Mouse (Mus musculus): ENCODE data around the gene Iqcf3. TPM values are rescaled to one million over a fixed set of nuclear protein-coding genes. Genes with fewer than 3 reads are reported as not detected.

The Iqcf3 gene
- total RNA-seq, 1 experiment from 2014 or later = not detected

DNA sequence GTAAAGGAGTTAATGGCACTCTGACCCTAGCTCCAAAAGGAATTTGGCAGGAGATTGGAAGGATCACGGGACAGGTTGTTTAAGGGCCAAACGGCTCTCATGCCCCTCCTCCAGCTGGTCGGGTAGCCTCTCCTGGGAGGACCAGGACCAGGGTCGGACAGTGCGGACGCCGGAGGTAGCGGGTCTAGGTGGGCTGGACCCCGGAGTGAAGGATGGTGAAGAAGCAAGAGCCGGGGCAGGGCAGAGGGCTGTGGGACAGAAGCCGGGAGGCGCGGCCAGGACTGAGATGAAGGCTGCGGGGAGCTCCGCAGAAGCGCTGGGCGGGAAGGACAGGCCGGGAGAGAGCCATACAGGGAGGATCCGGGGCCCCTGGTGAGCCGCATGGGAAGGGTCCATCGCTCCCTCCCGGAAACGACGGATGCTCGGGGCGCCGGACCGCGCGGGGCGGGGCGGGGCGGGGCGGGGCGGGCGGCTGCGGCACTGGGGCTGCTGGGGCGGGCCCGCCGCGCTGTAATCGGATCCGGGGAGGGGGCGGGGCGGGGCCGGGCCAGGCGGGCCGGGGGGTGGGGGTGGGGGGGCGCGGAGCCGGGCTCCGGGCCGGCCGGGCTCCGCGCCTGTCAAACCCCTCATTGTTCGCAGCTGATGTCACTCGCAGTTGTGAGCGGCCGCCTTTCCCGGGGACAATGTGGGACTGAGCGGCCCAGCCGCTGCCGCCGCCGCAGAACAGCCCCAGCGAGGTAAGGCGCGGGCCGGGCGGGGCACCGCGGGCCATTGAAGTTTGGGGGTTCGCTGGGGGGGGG is 108.0 kb downstream of the Iqcf3 start, which contains the start of gene Pcbp4:
Pcbp4 (plus strand) TSS at position 21 of the 800 bp plus-strand sequence.
- peak; percentile 66 for DNase-seq

Other genes starting within 250 kb of the Iqcf3 start
- gene Dusp7, start 193.0 kb downstream of the Iqcf3 start, total RNA-seq (2021) = 16.7 and 20.6 TPM in 2 replicates
- gene Rpl29, start 132.2 kb downstream of the Iqcf3 start, total RNA-seq (2021) = 413 and 509 TPM in 2 replicates
- 17.0 and 20.6 TPM in 2 replicates for gene Acy1, start 123.3 kb downstream of the Iqcf3 start, total RNA-seq (2021)
- 38.0 and 53.8 TPM in 2 replicates for gene Abhd14b, start 114.2 kb downstream of the Iqcf3 start, total RNA-seq (2021)
- 21.7 and 23.1 TPM in 2 replicates for gene Abhd14a, start 114.0 kb downstream of the Iqcf3 start, total RNA-seq (2021)
- 26.8 and 29.9 TPM in 2 replicates for gene Pcbp4, start 108.3 kb downstream of the Iqcf3 start, total RNA-seq (2021)
- gene Gpr62, start 95.7 kb downstream of the Iqcf3 start, total RNA-seq (2021) = 0.21 TPM in 1 of 2 replicates, not detected in the other
- gene Rrp9, start 85.7 kb downstream of the Iqcf3 start, total RNA-seq (2021) = 35.9 and 41.5 TPM in 2 replicates
- gene Parp3, start 84.7 kb downstream of the Iqcf3 start, total RNA-seq (2021) = 37.4 and 38.7 TPM in 2 replicates
- gene Iqcf1, start 61.7 kb downstream of the Iqcf3 start, total RNA-seq (2021) = not detected in 2 replicates
- not detected in 2 replicates for gene Iqcf5, start 47.1 kb downstream of the Iqcf3 start, total RNA-seq (2021)
- not detected in 2 replicates for gene Iqcf4, start 9.4 kb upstream of the Iqcf3 start, total RNA-seq (2021)
- not detected in 2 replicates for gene Iqcf6, start 65.0 kb upstream of the Iqcf3 start, total RNA-seq (2021)
- not detected in 2 replicates for gene Grm2, start 94.5 kb upstream of the Iqcf3 start, total RNA-seq (2021)
- 117 and 130 TPM in 2 replicates for gene Tex264, start 124.3 kb upstream of the Iqcf3 start, total RNA-seq (2021)
- 21.7 and 26.1 TPM in 2 replicates for gene Rad54l2, start 227.6 kb upstream of the Iqcf3 start, total RNA-seq (2021)